Mouse (Mus musculus) cerebellum, adult (tissue): ENCODE data around the gene Med4.

Experiments used
- ATAC-seq: cut with Nextera tagmentation; 2 replicates; pipeline ENCODE4 v1.9.2; 2017; ENCODE audit warnings: mild to moderate bottlenecking, moderate library complexity, mixed read lengths; ENCODE audit not compliant: insufficient number of reproducible peaks, low FRiP score, low TSS enrichment

The Med4 gene

DNA sequence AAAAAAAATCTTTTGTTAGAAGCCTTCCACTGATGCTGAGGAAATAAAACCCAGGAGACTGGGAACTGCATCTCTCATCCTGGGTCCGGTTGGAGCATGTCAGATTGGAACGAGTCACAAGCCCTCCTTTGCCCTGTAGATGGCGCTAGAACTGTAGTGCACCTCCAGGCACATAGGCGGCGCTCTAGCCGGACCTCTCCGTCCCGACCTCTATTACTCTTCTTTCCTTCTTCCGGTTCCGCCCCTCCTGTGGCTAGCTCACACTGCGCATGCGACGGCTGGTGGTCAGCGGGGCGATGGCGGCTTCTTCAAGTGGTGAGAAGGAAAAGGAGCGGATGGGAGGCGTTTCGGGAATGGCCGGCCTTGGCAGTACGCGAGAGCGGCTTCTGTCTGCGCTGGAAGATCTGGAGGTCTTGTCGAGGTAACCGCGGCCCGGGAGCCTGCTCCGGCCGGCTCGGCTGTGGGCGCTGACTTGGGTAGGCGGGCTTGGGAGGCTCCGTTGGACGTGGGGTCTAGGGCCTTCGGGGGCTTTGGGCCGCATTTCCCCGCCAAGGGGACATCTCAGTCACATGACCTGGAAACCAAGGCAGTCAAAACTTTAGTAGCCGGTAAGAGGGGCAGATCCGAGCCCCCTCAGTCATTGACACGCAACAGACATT, at the start of gene Med4:
Gene Med4 (plus strand): TSS at position 261 of the 659 bp plus-strand sequence.
- ATAC-seq = peak; percentile 93

GRCm38 (mm10) chr14:73460514-73461134, 49.2 kb upstream of the Med4 start:
- no peak for ATAC-seq

DNA sequence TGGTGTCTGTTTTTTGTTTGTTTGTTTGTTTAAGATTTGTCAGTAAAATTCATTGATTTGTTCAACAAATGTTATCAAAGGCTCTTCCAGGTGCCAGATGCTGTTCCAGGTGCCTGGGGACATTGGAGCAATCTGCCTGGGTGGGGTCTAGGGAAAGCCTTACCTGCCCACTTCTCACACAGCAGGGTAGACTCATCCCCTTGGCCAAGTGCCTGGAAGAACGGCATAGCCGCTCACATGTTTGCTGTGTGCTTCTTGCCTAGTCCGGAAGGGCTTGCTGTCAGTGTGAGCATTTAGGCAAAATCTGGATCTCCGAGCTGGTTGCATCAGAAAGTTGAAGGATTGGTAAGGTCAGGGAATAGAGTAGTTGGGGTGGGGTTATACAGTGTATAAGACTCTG, 47.6 kb upstream of the Med4 start:
- no peak for ATAC-seq

GRCm38 (mm10) chr14:73467697-73468096, 42.1 kb upstream of the Med4 start:
- no peak for ATAC-seq

DNA sequence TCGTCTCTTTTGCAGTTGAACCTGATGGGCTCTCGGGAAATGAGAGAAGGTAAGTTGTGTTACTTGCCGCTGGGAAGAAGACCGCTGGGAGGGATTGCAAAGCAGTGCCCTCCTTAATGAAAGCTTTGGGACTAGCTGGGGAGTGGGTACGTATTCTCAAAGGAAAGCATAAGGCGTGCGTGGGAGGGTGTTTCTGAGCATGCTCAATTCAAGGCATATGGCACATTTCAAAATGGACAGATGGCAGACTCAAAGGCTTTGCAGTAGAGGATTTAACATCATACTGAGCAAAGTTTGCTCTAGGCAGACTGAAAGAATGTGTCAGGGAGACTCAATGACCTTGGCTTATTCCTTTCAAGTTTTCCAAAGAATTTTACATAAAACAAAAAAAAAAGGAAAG, 40.3 kb upstream of the Med4 start:
- ATAC-seq = peak; percentile 53

- no peak for ATAC-seq
Measured at GRCm38 (mm10) chr14:73470593-73470992, 39.2 kb upstream of the Med4 start.

GRCm38 (mm10) chr14:73472205-73472604, 37.6 kb upstream of the Med4 start:
- ATAC-seq = no peak

DNA sequence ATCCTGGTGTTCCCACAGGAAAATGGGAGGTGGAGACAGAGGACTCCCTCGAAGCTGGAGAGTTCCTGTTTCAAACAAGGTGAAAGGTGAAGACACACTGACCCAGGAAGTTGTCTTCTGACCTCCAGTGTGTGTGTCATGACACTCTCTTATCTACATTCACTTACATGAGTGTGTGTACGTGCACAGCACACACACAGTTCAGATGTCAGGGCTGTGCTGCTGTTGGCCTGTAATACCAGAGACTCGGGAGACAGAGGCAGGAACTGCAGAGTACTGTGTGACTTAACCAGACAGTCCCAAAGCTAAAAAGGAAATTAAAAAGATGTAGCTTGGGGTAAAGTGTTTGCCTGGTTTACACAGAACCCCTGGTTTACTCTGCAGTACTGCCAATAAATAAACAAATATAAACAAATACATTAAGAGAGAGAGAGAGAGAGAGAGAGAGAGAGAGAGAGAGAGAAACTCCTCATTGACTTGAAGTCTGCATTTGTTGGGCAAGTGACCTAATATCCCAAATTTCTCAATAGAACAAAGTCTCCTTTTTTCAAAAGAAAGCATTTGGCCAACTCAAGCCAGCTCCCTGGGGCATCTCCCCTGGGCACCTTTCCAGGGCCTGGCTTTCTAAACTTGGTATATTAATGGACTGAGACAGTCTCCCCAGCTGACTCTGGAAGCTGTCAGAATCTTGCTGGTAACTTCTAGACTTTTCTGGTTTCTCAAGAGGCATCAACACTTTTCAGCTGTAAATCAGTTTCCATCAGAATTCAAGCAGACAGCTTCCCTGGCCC, 36.0 kb upstream of the Med4 start:
- 0 out of 2 replicates have a peak, but pooled peaks have one; percentile 33 for ATAC-seq

- ATAC-seq = peak; percentile 71
Measured at GRCm38 (mm10) chr14:73474636-73475093, 35.2 kb upstream of the Med4 start.

GRCm38 (mm10) chr14:73475506-73475905, 34.3 kb upstream of the Med4 start:
- no peak for ATAC-seq

DNA sequence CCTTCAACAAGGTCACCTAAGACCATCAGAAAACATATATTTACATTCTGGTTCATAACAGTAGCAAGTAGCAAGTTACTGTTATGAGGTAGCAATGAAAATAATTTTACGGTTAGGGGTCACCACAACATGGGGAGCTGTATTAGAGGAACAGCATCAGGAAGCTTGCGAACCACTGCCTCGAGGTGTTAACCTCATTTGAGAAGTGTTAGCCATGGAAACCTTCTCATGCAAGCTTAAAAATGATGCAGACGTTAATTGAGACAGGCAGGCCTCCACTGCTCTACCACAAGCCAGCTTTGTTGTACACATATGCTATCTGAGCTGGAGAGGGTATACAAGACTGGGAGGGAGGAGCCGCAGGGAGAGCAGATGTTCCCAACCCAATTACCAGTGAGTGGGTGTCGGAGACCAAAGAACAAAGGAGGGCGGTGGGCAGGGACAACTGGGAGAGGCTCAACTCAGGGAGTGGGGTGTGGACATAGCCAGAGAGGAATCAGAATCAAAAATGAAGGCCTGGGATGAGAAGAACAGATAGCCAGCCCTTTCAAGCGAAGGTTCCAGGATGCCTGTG, 33.4 kb upstream of the Med4 start:
- no peak for ATAC-seq

DNA sequence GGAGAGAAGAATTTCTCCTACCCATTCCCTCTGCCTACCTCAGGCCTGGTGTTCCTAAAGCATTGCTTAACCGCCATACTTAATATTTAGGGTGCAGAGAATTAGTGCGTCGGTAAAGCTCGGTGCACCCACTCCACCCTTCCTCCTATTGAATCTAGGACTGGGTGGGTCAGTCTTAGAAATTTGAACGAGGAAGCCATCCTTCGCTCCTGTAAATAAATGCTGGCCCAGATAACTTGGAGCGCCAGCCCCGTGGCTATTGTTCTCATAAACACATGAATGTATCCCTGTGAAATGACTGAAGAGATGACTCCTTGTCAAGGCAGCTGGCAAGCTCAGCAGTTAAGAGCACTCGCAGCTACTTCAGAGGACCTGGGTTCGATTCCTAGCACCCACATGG, 32.7 kb upstream of the Med4 start:
- ATAC-seq = no peak

GRCm38 (mm10) chr14:73478321-73478720, 31.5 kb upstream of the Med4 start:
- no peak for ATAC-seq

- no peak for ATAC-seq
Measured at GRCm38 (mm10) chr14:73479771-73480170, 30.1 kb upstream of the Med4 start.

DNA sequence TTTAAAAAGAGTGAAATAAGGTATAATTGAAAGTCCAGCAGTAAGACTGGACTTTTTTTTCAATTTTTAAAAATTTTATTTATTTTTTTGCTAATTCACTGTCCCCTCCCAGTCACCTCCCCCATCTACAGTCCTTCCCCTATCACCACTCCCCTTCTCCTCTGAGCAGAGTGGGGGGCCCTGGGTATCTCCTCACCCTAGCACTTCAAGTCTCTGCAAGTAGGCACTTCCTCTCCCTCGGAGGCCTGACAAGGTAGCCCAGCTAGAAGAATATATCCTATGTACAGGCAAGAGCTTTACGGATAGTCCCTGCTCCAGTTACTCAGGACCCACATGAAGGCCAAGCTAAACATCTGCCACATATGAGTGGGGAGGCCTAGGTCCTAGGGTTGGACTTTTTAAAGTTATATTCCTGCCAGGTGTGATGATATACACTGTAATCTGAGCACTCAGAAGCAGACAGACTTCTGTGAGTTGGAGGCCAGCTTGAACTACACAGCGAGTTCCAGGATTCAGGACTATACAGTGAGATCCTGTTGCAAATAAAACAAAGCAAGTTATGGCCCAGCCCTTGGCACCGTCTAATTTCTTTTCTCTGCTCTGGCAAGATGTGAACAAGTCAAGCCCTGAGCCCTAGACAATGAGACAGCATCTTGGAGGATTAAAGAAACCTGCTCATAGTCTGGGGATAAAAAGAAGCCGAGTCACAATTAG, 26.2 kb upstream of the Med4 start:
- no peak for ATAC-seq

- ATAC-seq = no peak
Measured at GRCm38 (mm10) chr14:73484366-73485110, 25.3 kb upstream of the Med4 start.

- no peak for ATAC-seq
Measured at GRCm38 (mm10) chr14:73486641-73487040, 23.2 kb upstream of the Med4 start.

DNA sequence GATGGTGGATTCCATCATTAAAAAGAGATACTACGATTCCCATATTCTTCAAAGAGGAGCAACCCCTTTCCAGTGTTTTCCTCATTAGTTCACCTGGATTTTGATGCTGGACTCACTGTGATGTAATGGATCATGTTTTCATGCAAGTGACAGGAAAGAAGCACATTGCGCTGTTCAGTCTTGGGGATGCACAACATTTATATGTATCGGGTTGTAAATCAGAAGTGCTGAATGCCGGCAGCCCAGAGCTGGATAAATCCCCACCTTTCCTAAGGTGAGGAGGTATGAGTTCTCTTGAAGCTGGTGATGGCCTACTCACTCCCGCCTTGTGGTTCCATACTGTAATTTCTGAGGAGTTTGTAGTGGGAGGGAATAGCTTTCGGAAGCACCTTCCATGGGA, 16.5 kb upstream of the Med4 start:
- ATAC-seq = no peak

DNA sequence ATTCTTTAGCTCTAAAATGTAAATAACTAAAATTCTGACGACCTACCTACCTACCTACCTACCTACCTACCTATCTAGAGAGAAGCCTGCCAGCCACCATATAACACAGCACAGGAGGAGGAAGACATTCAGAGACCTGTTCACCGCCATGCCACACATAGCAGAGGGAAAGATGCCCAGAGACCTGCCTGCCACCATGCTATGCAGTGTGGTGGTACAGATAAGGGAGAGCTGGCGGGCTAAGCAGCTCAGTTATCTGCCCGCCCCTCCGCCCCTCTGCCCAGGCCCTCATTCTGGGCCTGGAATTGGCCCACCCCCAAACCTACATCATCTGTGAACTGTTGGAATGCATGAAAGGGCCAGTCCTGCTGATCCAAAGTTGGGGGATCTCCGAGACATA, 15.7 kb upstream of the Med4 start:
- no peak for ATAC-seq

- ATAC-seq = no peak
Measured at GRCm38 (mm10) chr14:73495753-73496152, 14.1 kb upstream of the Med4 start.
